Mouse (Mus musculus): Measurements from ENCODE around the gene Adap2.
A peak's percentile ranks its signal among the peaks of the same experiment; 100 is the strongest.
"Not testable (repeated sequence)": the region's sequence is repeated elsewhere in the genome, so short reads cannot be mapped to it uniquely, and the experiment has no call there.

The Adap2 gene

GRCm38 (mm10) chr11:80153857-80154495, at the start of gene Adap2:
Gene Adap2, plus strand, starts transcription at chr11:80154105.
- DNase-seq: peak; percentile 82 to 83

DNA sequence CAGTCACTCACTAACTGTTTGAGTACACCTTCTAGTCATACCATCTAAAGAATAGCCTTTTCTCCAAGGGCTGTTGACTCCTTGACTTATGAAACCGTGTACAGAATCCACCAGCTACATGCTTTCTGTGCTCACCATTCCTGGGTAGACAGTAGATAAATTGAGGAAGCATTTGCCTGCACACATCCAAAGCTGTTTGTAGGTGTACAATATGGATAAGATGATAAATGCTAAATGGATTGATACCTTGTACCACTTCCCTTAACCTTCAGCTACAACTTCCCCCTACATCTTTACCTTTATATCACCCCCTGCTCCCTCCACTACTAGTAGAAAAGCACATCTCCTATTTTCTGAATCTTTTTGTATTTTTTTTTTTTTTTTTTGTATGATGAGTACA, 49.5 kb upstream of the Adap2 start:
- DNase-seq: no peak

DNA sequence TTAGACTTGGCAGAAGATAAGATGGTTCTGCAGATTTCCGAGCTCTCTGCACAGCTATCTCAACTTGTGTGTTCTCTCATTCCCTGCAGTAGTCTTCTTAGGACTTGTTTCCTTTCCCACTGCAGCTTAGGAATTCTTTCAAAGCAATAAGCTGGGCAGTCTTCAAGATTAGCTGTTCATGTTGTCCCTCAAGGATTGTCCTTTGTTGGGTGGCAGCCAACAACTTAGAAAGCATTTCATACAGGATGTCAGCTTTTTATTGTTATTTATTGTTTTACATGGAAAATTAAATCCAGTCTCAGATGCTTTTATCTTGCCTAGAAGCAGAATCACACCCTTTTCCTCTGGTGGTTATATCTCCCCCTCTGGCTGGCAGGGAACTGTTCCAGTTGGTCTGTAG, 37.5 kb upstream of the Adap2 start:
- DNase-seq: no peak

- no peak for DNase-seq
Observed at GRCm38 (mm10) chr11:80132050-80132449, 21.9 kb upstream of the Adap2 start.

GRCm38 (mm10) chr11:80134744-80135143, 19.2 kb upstream of the Adap2 start:
- no peak for DNase-seq

- DNase-seq: peak; percentile 39 to 67
Observed at GRCm38 (mm10) chr11:80135954-80136683, 17.8 kb upstream of the Adap2 start.

DNA sequence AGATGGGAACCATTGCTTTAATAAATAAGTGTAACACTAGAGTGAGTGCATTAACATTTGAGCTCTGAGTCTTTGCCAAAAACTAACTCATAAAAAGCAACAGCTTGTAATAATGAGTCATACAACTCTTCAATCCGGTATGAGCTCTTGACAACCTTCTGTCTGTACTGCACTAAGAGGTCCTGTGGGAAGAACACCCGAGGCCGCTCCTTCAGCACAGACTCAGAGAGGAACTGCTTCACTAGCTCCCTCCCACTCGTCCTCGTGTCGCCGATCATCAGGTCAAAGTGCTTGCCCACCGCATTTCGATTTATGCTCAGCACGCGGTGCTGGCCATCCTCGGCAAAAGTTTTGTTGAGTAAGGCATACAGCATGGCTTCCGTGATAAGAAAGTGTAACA, 17.1 kb upstream of the Adap2 start:
- DNase-seq: peak in 1 of 2 experiments; percentile 26

GRCm38 (mm10) chr11:80137773-80138172, 16.1 kb upstream of the Adap2 start:
- DNase-seq: no peak

GRCm38 (mm10) chr11:80141825-80142521, 11.9 kb upstream of the Adap2 start, which contains the start of gene Tefm:
Gene Tefm, minus strand, starts transcription at chr11:80142175.
- peak; percentile 80 for DNase-seq

- DNase-seq: no peak
Observed at GRCm38 (mm10) chr11:80142872-80143271, 11.0 kb upstream of the Adap2 start.

DNA sequence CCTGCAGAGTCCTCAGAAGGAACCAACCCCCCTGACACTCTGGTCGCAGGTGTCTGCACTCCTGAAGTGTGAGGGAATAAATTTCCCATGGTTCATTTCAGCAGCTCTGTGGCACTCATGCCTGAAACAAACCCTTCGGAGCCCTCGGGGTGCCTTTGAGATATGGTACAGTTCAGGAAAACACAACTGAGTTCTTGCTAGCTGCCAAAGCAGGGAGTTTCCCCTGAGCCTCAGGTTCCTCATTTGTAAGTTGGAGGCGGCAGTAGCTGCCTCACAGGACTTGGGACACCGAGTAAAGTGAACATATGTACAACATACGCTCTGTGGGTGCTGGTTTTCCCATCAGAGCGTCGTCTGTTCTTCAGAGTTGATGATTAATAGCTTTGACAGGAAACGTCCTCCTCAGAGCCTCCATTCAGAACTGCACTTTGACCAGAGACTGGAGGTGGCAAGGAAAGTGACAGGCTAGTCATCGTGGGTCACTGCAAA, 8.1 kb upstream of the Adap2 start:
- peak; percentile 21 to 31 for DNase-seq

DNA sequence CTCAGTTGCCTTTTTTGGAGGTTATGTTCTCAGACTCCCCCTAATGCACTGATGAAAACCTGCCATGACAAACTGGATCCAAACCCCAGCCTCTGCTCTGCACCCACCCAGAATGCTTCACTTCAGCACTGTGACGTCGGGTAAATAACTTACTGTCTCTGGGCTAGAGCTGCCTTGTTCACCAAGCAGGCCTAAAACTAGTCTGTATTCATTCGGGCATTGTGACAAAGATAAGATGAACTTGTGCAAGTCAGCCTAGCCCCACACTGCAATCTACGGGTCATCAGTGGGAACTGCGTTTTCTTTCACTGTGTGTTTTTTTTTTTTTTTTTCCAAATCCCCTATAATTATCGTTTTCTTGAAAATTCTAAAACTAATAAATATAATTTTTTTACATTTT, 6.2 kb upstream of the Adap2 start:
- peak in 1 of 2 experiments; percentile 4 for DNase-seq

GRCm38 (mm10) chr11:80148313-80148712, 5.6 kb upstream of the Adap2 start:
- DNase-seq: no peak

- not testable (repeated sequence) for DNase-seq
Observed at GRCm38 (mm10) chr11:80148974-80149373, 4.9 kb upstream of the Adap2 start.

DNA sequence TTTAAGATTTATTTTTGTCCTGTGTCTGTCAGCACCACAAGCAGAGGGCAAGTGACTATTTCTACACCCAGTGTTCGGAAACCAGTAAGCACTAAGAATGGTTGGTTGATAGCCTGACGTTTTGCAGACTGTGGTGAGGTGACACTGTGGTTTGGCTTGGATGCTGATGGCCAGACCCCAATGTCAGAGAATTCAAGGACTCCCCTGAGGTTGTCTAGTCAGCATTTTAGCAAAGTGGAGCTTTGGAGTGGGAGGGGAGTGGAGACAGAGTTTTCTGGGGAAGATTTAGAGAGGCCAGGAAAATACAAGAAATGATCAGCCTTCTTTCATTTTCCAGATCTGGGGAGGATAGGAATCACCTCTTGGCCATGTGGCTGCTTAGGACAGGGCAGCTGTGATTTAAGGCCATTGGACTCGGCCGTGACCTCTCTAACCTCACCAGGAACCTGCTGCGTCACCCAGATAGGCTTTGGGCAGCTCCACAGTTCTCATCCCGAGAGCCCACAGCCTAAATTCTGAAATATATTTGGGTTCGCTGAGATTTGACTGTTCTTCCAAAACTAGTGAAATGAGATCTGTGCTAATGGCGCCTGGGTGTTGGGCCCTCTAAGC, 4.4 kb upstream of the Adap2 start:
- DNase-seq: no peak

GRCm38 (mm10) chr11:80150566-80150965, 3.3 kb upstream of the Adap2 start:
- DNase-seq: no peak

DNA sequence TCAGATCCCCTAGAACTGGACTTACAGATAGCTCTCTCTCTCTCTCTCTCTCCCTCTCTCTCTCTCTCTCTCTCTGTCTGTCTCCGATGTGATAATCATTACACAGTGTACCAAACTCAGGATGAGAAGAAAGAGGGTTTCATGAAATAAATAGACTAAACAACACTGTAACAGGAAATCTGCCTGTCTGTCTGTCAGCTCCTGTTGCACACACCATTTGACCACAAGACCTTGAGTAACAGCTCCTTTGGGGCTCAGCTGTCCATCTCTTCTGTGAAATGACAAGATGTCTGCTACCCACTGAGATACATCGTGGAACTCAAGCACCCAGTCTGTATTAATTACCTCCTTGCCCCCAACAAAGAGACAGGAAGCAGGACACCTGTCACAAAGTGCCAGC, 2.4 kb upstream of the Adap2 start:
- DNase-seq: no peak

GRCm38 (mm10) chr11:80152376-80152775, 1.5 kb upstream of the Adap2 start:
- DNase-seq: no peak

DNA sequence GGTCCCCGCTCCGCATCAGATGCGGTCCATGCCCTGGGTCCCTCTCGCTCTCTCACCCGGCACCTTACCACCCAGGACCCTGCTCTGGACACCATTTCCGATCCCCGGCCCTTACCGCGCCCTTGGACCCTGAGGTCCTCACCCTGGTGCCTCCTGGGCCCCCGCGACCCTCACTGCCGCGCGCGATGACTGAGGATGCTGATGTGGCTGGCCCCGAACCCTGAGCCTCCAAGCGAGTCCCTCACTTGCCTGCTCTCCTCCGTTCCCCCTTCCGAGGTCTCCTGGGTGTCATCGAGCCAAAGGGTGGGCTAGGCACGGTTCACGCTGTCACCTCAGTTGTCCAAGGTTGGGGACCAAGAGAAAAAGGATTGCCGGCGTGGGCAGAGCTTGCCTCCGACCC, 596 bp downstream of the Adap2 start:
- peak in 1 of 2 experiments; percentile 16 for DNase-seq

DNA sequence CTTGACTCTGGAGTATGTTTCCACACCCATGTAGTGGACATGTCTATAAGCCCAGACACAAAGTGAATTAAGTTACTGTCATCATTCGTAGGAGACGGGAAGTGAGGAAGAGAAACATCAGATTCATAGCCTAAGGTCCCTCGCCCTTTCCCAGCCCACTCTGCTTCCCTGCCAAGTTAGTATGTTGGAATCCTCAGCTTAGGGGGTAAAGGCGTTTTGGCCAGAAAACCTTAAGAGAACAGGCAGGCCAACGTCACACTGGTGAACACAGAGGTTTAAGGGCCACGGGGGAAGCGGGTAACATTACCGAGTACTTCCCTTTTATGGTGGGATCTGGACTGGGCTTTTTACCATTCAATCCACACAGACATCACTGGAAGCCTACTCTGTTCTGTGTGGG, 1.6 kb downstream of the Adap2 start:
- DNase-seq: no peak

- DNase-seq: no peak
Observed at GRCm38 (mm10) chr11:80155961-80156360, 2.1 kb downstream of the Adap2 start.

DNA sequence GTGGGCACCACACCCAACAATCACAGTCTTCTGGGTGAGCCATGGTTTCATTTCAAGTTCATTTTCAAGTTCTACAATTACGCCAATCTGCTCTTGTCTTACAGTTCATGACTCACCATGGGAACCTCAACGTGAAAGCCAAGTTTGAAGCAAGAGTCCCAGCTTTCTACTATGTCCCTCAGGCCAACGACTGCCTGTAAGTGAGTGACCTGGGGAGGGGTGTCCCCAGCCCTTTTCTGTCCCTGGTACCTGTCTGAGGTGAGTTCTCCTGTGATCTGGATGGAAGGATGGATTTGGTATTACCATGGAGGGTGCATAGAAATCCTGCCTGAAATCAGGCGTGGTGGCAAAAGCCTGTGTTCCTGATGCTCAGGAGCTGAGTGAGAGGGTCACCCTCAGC, 2.9 kb downstream of the Adap2 start:
- no peak for DNase-seq

DNA sequence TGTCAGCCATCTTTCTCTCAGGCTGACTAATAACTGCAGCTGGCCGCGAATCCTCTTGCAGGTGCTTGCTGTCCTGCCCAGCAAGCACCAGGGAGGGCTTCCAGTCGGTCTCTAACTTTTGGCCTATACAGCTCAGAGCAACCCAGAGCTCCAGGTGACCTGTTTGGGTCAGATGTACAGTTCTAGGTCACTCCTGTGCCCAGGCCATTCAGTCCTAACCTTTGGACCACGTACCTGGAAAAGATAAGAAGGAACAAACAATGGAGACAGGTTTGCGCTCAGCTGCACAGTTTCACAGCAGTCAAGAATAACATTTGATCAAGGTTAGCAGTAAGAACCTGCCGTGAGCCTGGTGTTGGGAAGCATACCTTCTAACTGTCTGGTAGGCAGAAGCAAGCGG, 5.1 kb downstream of the Adap2 start:
- no peak for DNase-seq

Measured in thymus, postnatal 36 days (tissue).